ENCODE assay signal across 12 mouse cellular contexts in genomic region chr17:3218916-3219315, GRCm38 (mm10).
DNase-seq lines count a peak whose midpoint lies in the region; ATAC-seq and TF ChIP-seq lines count a peak whose summit lies in the region.
"Had no signal": no experiment of that assay in that cellular context is flagged by ENCODE, and none has a peak within 500 bp of the region (broad histone marks: within the 10 kb centered on the region; RNA-seq: fewer than 3 reads in every experiment).

No protein-coding gene starts in this region.

- intact Hi-C loops in heart, postnatal 36 days (cut with DNase I) = no loop called here

- H3K9ac ChIP-seq in heart, postnatal 0 days (replicated peaks; ENCODE audit: low read depth, low read length) = no peak overlapping the region
- no peak overlapping the region for H3K9ac ChIP-seq in hindbrain, embryonic 11.5 days (ENCODE audit: low read depth, low read length)
- H3K9ac ChIP-seq: limb, embryonic 13.5 days; midbrain, embryonic 12.5 days had no signal

- ATAC-seq in heart, postnatal 0 days (ENCODE audit: insufficient read depth, low read depth) = peak; percentile 47; the same call in 1 of the 2 replicates
- ATAC-seq in hindbrain, embryonic 11.5 days (ENCODE audit: low FRiP score) = no peak

- no peaks in the 10 kb centered on the region for H3K27me3 ChIP-seq in heart, postnatal 0 days (ENCODE audit: control insufficient read depth, insufficient read depth, low read length)
- no peaks in the 10 kb centered on the region for H3K27me3 ChIP-seq in hindbrain, embryonic 11.5 days (ENCODE audit: control insufficient read depth, insufficient read depth, low read length)
- H3K27me3 ChIP-seq: limb, embryonic 13.5 days; midbrain, embryonic 12.5 days had no signal

- no peak overlapping the region; the same call in 1 of the 2 replicates for H3K27ac ChIP-seq in heart, postnatal 0 days (ENCODE audit: low read depth)
- H3K27ac ChIP-seq in hindbrain, embryonic 11.5 days (ENCODE audit: low read depth, low read length) = no peak overlapping the region
- H3K27ac ChIP-seq: forebrain, embryonic 10.5 days; limb, embryonic 13.5 days; midbrain, embryonic 12.5 days had no signal

- 41% methylated on average over 5 of the region's 5 CpGs for WGBS in heart, postnatal 0 days
- WGBS in hindbrain, embryonic 11.5 days = 68% methylated on average over 5 of the region's 5 CpGs

- DNase-seq in heart, postnatal 0 days (ENCODE audit: low spot score) = no peak
- no peak for DNase-seq in heart, postnatal 36 days
- peak; percentile 39 to 58 for DNase-seq in frontal cortex, postnatal 36 days (ENCODE audit: low spot score in 2 of 2)
- peak; percentile 19 to 27 for DNase-seq in kidney, adult 8-10 months
- DNase-seq in lung, postnatal 10 days = peak; percentile 47
- no peak for DNase-seq in thymus, adult 18-20 months
- DNase-seq in thymus, postnatal 10 days (ENCODE audit: low spot score in 2 of 2) = no peak
- no peak for DNase-seq in hindbrain, embryonic 11.5 days (ENCODE audit: low spot score)
- DNase-seq: cerebellum, postnatal 36 days had no signal

- no peaks in the 10 kb centered on the region for H3K9me3 ChIP-seq in heart, postnatal 0 days (replicated peaks; ENCODE audit: control insufficient read depth, low read length)
- H3K9me3 ChIP-seq in hindbrain, embryonic 11.5 days (ENCODE audit: control insufficient read depth, low read length) = no peaks in the 10 kb centered on the region
- H3K9me3 ChIP-seq: forebrain, embryonic 10.5 days; limb, embryonic 13.5 days; midbrain, embryonic 12.5 days had no signal

- H3K4me3 ChIP-seq in heart, postnatal 0 days (ENCODE audit: low read depth, low read length) = no peak overlapping the region
- no peak overlapping the region for H3K4me3 ChIP-seq in hindbrain, embryonic 11.5 days (ENCODE audit: low read depth, low read length)
- H3K4me3 ChIP-seq: forebrain, embryonic 10.5 days; limb, embryonic 13.5 days; midbrain, embryonic 12.5 days had no signal

- H3K4me1 ChIP-seq in heart, postnatal 0 days (ENCODE audit: control insufficient read depth, insufficient read depth) = peaks cover 6% of the 10 kb centered on the region; the same call in 1 of the 2 replicates
- no peaks in the 10 kb centered on the region for H3K4me1 ChIP-seq in hindbrain, embryonic 11.5 days (replicated peaks; ENCODE audit: control insufficient read depth, insufficient read depth, low read length)
- H3K4me1 ChIP-seq: forebrain, embryonic 10.5 days; limb, embryonic 13.5 days; midbrain, embryonic 12.5 days had no signal

- H3K36me3 ChIP-seq in heart, postnatal 0 days (replicated peaks; ENCODE audit: control insufficient read depth, insufficient read depth, low read length) = peaks cover 10% of the 10 kb centered on the region; the same call in 1 of the 2 replicates
- H3K36me3 ChIP-seq in hindbrain, embryonic 11.5 days (ENCODE audit: control insufficient read depth, insufficient read depth, low read length) = 0 out of 2 replicates have a peak, but pooled peaks cover 3% of the 10 kb centered on the region

- TF ChIP-seq CTCF in heart, postnatal 0 days (IDR thresholded peaks at IDR 0.05; ENCODE audit: low read depth) = no peak

- no peak overlapping the region for H3K4me2 ChIP-seq in heart, postnatal 0 days (ENCODE audit: low read depth, low read length)
- no peak overlapping the region for H3K4me2 ChIP-seq in hindbrain, embryonic 11.5 days (replicated peaks; ENCODE audit: low read depth, low read length)
- H3K4me2 ChIP-seq: limb, embryonic 13.5 days; midbrain, embryonic 12.5 days had no signal

- no peak for TF ChIP-seq EP300 in heart, postnatal 0 days (IDR thresholded peaks at IDR 0.05; ENCODE audit: low read depth)

Comparison
In these comparisons a context has a peak if more than half of its experiments do, and no peak if none do; other contexts are left out.
1. DNase-seq: peak in frontal cortex, postnatal 36 days (2 of 2), kidney, adult 8-10 months (2 of 2) and lung, postnatal 10 days (single experiment); none in heart, postnatal 0 days (single experiment), heart, postnatal 36 days (0 of 2), thymus, adult 18-20 months (0 of 2), thymus, postnatal 10 days (0 of 2) and hindbrain, embryonic 11.5 days (single experiment).